In the genomic region with DNA sequence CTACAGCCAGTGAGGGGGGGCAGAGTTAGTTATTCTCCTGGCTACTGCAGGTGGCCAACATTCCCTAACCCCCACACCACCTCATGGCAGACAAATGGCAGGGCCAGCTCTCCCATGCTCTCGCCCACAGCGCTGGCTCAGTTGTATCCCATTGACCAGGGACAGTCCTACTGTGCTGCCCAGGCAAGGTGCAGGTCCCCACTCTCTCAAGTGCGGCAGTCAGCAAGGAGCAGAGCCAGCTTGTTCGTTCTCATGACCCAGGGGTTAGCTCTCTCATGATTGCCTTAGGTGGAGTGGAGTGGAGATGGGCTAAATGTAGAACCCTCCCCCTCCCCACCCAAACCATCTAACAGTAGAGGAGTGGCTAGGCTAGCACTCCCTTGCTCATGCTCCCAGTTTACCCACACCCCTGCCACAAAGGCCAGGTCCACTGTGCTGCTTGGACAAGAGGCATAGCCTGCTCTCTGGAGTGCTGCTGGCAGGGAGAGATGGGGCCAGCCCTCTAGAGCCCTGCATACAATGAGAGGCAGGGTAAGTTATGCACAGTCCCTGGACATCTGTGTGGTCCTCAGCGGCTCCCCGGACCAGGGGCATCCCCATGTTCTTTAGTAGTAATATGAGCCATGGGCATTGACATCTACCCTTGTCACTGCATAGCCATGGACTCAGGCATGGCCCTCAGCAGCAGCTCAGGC, we compare ENCODE assay signal across 18 mouse cellular contexts.
DNase-seq lines count a peak whose midpoint lies in the region; ATAC-seq and TF ChIP-seq lines count a peak whose summit lies in the region.
"Had no signal": no experiment of that assay in that cellular context is flagged by ENCODE, and none has a peak within 500 bp of the region (broad histone marks: within the 10 kb centered on the region; RNA-seq: fewer than 3 reads in every experiment).

No protein-coding gene starts in this region.

- peak; percentile 50 for ATAC-seq in hindbrain, embryonic 11.5 days (ENCODE audit: low FRiP score)
- ATAC-seq in hindbrain, postnatal 0 days, result no peak
- ATAC-seq in midbrain, embryonic 11.5 days (ENCODE audit: low FRiP score), result peak; percentile 33; the same call in 1 of the 2 replicates
- peak; percentile 56; the same call in 1 of the 2 replicates for ATAC-seq in midbrain, embryonic 13.5 days
- ATAC-seq in activated CD4-positive, CD25-positive, alpha-beta regulatory T cell, adult 4 months, result no peak
- ATAC-seq in intestine, embryonic 16.5 days, result no peak
- ATAC-seq: forebrain, embryonic 16.5 days; inflammation-experienced regulatory T-cells, adult 6 months; lung, postnatal 0 days had no signal

- H3K4me3 ChIP-seq in hindbrain, embryonic 11.5 days (ENCODE audit: low read depth, low read length), result no peak overlapping the region
- no peak overlapping the region for H3K4me3 ChIP-seq in hindbrain, postnatal 0 days (ENCODE audit: low read length)
- H3K4me3 ChIP-seq in midbrain, embryonic 11.5 days (ENCODE audit: low read depth, low read length), result no peak overlapping the region
- H3K4me3 ChIP-seq in midbrain, embryonic 10.5 days, result no peak overlapping the region
- no peak overlapping the region for H3K4me3 ChIP-seq in midbrain, embryonic 13.5 days (replicated peaks)
- no peak overlapping the region for H3K4me3 ChIP-seq in intestine, embryonic 16.5 days (ENCODE audit: low read length)
- H3K4me3 ChIP-seq: heart, embryonic 10.5 days; limb, embryonic 13.5 days had no signal

- H3K4me2 ChIP-seq in hindbrain, embryonic 11.5 days (replicated peaks; ENCODE audit: low read depth, low read length), result no peak overlapping the region
- H3K4me2 ChIP-seq in hindbrain, postnatal 0 days (ENCODE audit: low read depth, low read length), result no peak overlapping the region
- no peak overlapping the region for H3K4me2 ChIP-seq in midbrain, embryonic 11.5 days
- no peak overlapping the region for H3K4me2 ChIP-seq in midbrain, embryonic 13.5 days (replicated peaks)
- H3K4me2 ChIP-seq in intestine, embryonic 16.5 days (ENCODE audit: low read depth, low read length), result no peak overlapping the region
- H3K4me2 ChIP-seq: limb, embryonic 13.5 days had no signal

- WGBS in hindbrain, embryonic 11.5 days, result 94% methylated on average over 6 of the region's 6 CpGs
- 91% methylated on average over 6 of the region's 6 CpGs for WGBS in hindbrain, postnatal 0 days
- 86% methylated on average over 6 of the region's 6 CpGs for WGBS in midbrain, embryonic 11.5 days
- WGBS in midbrain, embryonic 10.5 days, result 91% methylated on average over 6 of the region's 6 CpGs
- WGBS in midbrain, embryonic 13.5 days, result 93% methylated on average over 6 of the region's 6 CpGs
- 91% methylated on average over 6 of the region's 6 CpGs for WGBS in intestine, embryonic 16.5 days

- H3K27ac ChIP-seq in hindbrain, embryonic 11.5 days (ENCODE audit: low read depth, low read length), result no peak overlapping the region
- H3K27ac ChIP-seq in hindbrain, postnatal 0 days, result no peak overlapping the region
- no peak overlapping the region for H3K27ac ChIP-seq in midbrain, embryonic 11.5 days (ENCODE audit: low read depth, low read length)
- no peak overlapping the region for H3K27ac ChIP-seq in midbrain, embryonic 10.5 days (replicated peaks)
- no peak overlapping the region for H3K27ac ChIP-seq in midbrain, embryonic 13.5 days
- no peak overlapping the region for H3K27ac ChIP-seq in intestine, embryonic 16.5 days (ENCODE audit: low read length)
- H3K27ac ChIP-seq: heart, embryonic 10.5 days; limb, embryonic 13.5 days; liver, embryonic 14.5 days had no signal

- H3K36me3 ChIP-seq in hindbrain, embryonic 11.5 days (ENCODE audit: control insufficient read depth, insufficient read depth, low read length), result no peaks in the 10 kb centered on the region
- H3K36me3 ChIP-seq in hindbrain, postnatal 0 days (ENCODE audit: insufficient read depth, low read length), result no peaks in the 10 kb centered on the region
- no peaks in the 10 kb centered on the region for H3K36me3 ChIP-seq in midbrain, embryonic 11.5 days (ENCODE audit: control insufficient read depth, insufficient read depth, low read length)
- H3K36me3 ChIP-seq in midbrain, embryonic 10.5 days, result no peaks in the 10 kb centered on the region
- no peaks in the 10 kb centered on the region for H3K36me3 ChIP-seq in midbrain, embryonic 13.5 days
- H3K36me3 ChIP-seq in intestine, embryonic 16.5 days (ENCODE audit: control insufficient read depth, insufficient read depth, low read length), result no peaks in the 10 kb centered on the region
- H3K36me3 ChIP-seq: heart, embryonic 10.5 days; limb, embryonic 13.5 days had no signal

- no peak for TF ChIP-seq CTCF in hindbrain, postnatal 0 days (IDR thresholded peaks at IDR 0.05; ENCODE audit: low read depth)

- H3K27me3 ChIP-seq in hindbrain, embryonic 11.5 days (ENCODE audit: control insufficient read depth, insufficient read depth, low read length), result no peaks in the 10 kb centered on the region
- no peaks in the 10 kb centered on the region for H3K27me3 ChIP-seq in hindbrain, postnatal 0 days (ENCODE audit: insufficient read depth, low read length)
- H3K27me3 ChIP-seq in midbrain, embryonic 11.5 days (ENCODE audit: control insufficient read depth, insufficient read depth, low read length), result no peaks in the 10 kb centered on the region
- H3K27me3 ChIP-seq in midbrain, embryonic 10.5 days (ENCODE audit: low read depth, poor library complexity, severe bottlenecking), result no peaks in the 10 kb centered on the region
- H3K27me3 ChIP-seq in midbrain, embryonic 13.5 days, result no peaks in the 10 kb centered on the region
- no peaks in the 10 kb centered on the region for H3K27me3 ChIP-seq in intestine, embryonic 16.5 days (replicated peaks; ENCODE audit: control insufficient read depth, insufficient read depth, low read length)
- H3K27me3 ChIP-seq: limb, embryonic 13.5 days had no signal

- no peaks in the 10 kb centered on the region for H3K9me3 ChIP-seq in hindbrain, embryonic 11.5 days (ENCODE audit: control insufficient read depth, low read length)
- H3K9me3 ChIP-seq in hindbrain, postnatal 0 days (ENCODE audit: low read length), result no peaks in the 10 kb centered on the region
- no peaks in the 10 kb centered on the region for H3K9me3 ChIP-seq in midbrain, embryonic 11.5 days (ENCODE audit: control insufficient read depth, low read length)
- no peaks in the 10 kb centered on the region for H3K9me3 ChIP-seq in midbrain, embryonic 10.5 days (replicated peaks)
- no peaks in the 10 kb centered on the region for H3K9me3 ChIP-seq in midbrain, embryonic 13.5 days
- H3K9me3 ChIP-seq in intestine, embryonic 16.5 days (ENCODE audit: control insufficient read depth, low read length), result no peaks in the 10 kb centered on the region
- H3K9me3 ChIP-seq: heart, embryonic 10.5 days; limb, embryonic 13.5 days had no signal

- DNase-seq in hindbrain, embryonic 11.5 days (ENCODE audit: low spot score), result no peak
- DNase-seq in hindbrain, postnatal 0 days (ENCODE audit: low spot score), result no peak
- DNase-seq in midbrain, embryonic 11.5 days (ENCODE audit: low spot score, missing footprints), result no peak
- DNase-seq in midbrain, embryonic 10.5 days (ENCODE audit: low spot score), result no peak
- DNase-seq: B cell, adult 2 months; cerebellum, adult 8-10 months; heart, postnatal 10 days; right cerebral cortex, postnatal 4 days; thymus, adult 2 months had no signal

- H3K9ac ChIP-seq in hindbrain, embryonic 11.5 days (ENCODE audit: low read depth, low read length), result no peak overlapping the region
- no peak overlapping the region for H3K9ac ChIP-seq in hindbrain, postnatal 0 days (replicated peaks; ENCODE audit: low read length)
- no peak overlapping the region for H3K9ac ChIP-seq in midbrain, embryonic 11.5 days (ENCODE audit: low read length)
- no peak overlapping the region for H3K9ac ChIP-seq in midbrain, embryonic 13.5 days (replicated peaks)
- no peak overlapping the region for H3K9ac ChIP-seq in intestine, embryonic 16.5 days (ENCODE audit: low read depth, low read length)
- H3K9ac ChIP-seq: limb, embryonic 13.5 days; liver, embryonic 14.5 days had no signal

- H3K4me1 ChIP-seq in hindbrain, embryonic 11.5 days (replicated peaks; ENCODE audit: control insufficient read depth, insufficient read depth, low read length), result no peaks in the 10 kb centered on the region
- no peaks in the 10 kb centered on the region for H3K4me1 ChIP-seq in hindbrain, postnatal 0 days (ENCODE audit: insufficient read depth, low read length)
- no peaks in the 10 kb centered on the region for H3K4me1 ChIP-seq in midbrain, embryonic 11.5 days (ENCODE audit: control insufficient read depth, insufficient read depth, low read length)
- no peaks in the 10 kb centered on the region for H3K4me1 ChIP-seq in midbrain, embryonic 10.5 days
- H3K4me1 ChIP-seq in midbrain, embryonic 13.5 days (replicated peaks), result no peaks in the 10 kb centered on the region
- no peaks in the 10 kb centered on the region for H3K4me1 ChIP-seq in intestine, embryonic 16.5 days (ENCODE audit: control insufficient read depth, insufficient read depth, low read length)
- H3K4me1 ChIP-seq: heart, embryonic 10.5 days; limb, embryonic 13.5 days had no signal

Comparison
In these comparisons a context has a peak if more than half of its experiments do, and no peak if none do; other contexts are left out.
1. ATAC-seq: peak in hindbrain, embryonic 11.5 days (single experiment), midbrain, embryonic 11.5 days (single experiment) and midbrain, embryonic 13.5 days (single experiment); none in hindbrain, postnatal 0 days (single experiment), activated CD4-positive, CD25-positive, alpha-beta regulatory T cell, adult 4 months (single experiment) and intestine, embryonic 16.5 days (single experiment).